Mouse (Mus musculus): Measurements from ENCODE around the gene Fgf10.

DNA sequence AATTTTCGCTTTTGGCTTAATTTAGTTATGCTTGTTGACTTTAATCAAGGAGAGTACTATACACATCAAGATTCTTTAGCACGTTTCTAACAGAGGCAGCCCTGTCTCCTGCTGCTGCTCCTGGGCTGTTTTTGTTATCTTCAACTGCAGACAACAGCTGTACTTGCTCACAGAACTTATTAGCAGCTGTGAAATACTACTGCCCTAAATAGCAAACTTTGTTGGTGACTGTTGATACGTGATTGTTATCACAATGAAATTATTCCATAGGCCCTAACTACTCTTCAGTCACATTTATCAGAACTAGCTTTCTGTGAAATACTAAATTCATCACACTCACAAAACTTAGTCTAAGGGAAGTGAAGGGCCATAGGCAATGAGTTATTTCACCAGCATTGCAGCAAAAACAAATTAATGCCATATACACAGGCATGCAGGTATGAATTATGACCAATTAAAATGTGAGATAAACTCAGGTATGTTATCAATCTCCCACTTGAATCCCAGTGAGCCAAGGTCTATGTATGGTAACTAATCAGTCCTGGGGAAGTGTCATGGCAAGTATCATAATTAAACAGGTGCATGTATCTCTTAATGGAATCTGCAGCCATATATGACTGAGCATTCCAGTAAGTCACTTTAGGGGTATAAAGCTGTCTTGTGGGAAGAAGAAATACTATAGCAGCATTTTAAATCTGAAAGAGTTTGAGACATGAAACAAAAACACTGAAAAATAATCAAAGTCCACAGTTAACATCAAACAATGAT lies 39.7 kb upstream of the Fgf10 start:
- TF ChIP-seq MYOG (IDR thresholded peaks at IDR 0.05; ENCODE audit: control insufficient read depth in 1 of 3, insufficient read depth in 1 of 3, insufficient read length in 2 of 3, low read depth in 2 of 3) (peak in 1 of 3 experiments; percentile 10), POLR2A (IDR thresholded peaks at IDR 0.05; ENCODE audit: insufficient read length, low read depth) (no peak)
